In genomic region chr16:18625791-18626311, GRCm38 (mm10) we compare ENCODE assay signal across 8 mouse cellular contexts. TPM values are rescaled to one million over a fixed set of nuclear protein-coding genes. Genes with fewer than 3 reads are reported as not detected.
DNase-seq lines count a peak whose midpoint lies in the region; ATAC-seq and TF ChIP-seq lines count a peak whose summit lies in the region.

No protein-coding gene starts in this region.

- peak overlapping the region; percentile 65 for H3K9ac ChIP-seq in neural tube, embryonic 15.5 days (replicated peaks)

- peak overlapping the region; percentile 92 for H3K4me2 ChIP-seq in neural tube, embryonic 15.5 days

- H3K4me3 ChIP-seq in left cerebral cortex, adult 2 months, result peak overlapping the region; percentile 84
- H3K4me3 ChIP-seq in neural tube, embryonic 15.5 days (replicated peaks), result peak overlapping the region; percentile 85

- peak overlapping the region; percentile 99 for H3K27ac ChIP-seq in left cerebral cortex, adult 2 months
- H3K27ac ChIP-seq in neural tube, embryonic 15.5 days (replicated peaks), result no peak overlapping the region

- DNase-seq in left cerebral cortex, adult 2 months (ENCODE audit: extremely low spot score in 1 of 2, low spot score in 2 of 2), result peak; percentile 74 to 83
- no peak for DNase-seq in left cerebral cortex, postnatal 4 days
- peak; percentile 59 for DNase-seq in cerebellum, adult 8-10 months
- DNase-seq in frontal cortex, postnatal 10 days (ENCODE audit: low spot score in 2 of 2), result peak; percentile 59 to 71
- DNase-seq in left cerebral cortex, postnatal 36 days (ENCODE audit: low spot score in 2 of 2), result peak; percentile 81
- no peak for DNase-seq in ovary, postnatal 14 days (ENCODE audit: low spot score)
- DNase-seq in natural killer cell, adult 2 months (ENCODE audit: low spot score in 2 of 2), result no peak

- intact Hi-C loops in left cerebral cortex, adult 2 months (cut with DNase I), result loop anchor here (1.0 kb wide), 1 partner anchor 52 kb away; no protein-coding TSS in a partner anchor
- intact Hi-C loops in left cerebral cortex, postnatal 4 days (cut with DNase I), result loop anchor here (5.0 kb wide), 1 partner anchor 171 kb away; no protein-coding TSS in a partner anchor
- intact Hi-C loops in left cerebral cortex, postnatal 36 days (cut with DNase I), result loop anchor here (2.0 to 5.0 kb wide), 2 partner anchors 53 to 171 kb away; no protein-coding TSS in a partner anchor

- WGBS in neural tube, embryonic 15.5 days, result 13% methylated on average over 26 of the region's 26 CpGs

- peaks cover 57% of the 10 kb centered on the region for H3K4me1 ChIP-seq in neural tube, embryonic 15.5 days

- H3K27me3 ChIP-seq in neural tube, embryonic 15.5 days (replicated peaks), result peaks cover 54% of the 10 kb centered on the region

- peak; percentile 0; the same call in 1 of the 2 replicates for ATAC-seq in neural tube, embryonic 15.5 days (ENCODE audit: low FRiP score)

- H3K36me3 ChIP-seq in neural tube, embryonic 15.5 days, result peaks cover 35% of the 10 kb centered on the region

- no peak for TF ChIP-seq CTCF in left cerebral cortex, adult 2 months (IDR thresholded peaks at IDR 0.05)

- no peaks in the 10 kb centered on the region for H3K9me3 ChIP-seq in neural tube, embryonic 15.5 days (replicated peaks)

RNA-seq across cellular contexts. Expression of gene Gm49601, which starts 0.4 kb away (rescaled TPM):
- 100 to 1,000 TPM; 260 to 297 TPM for total RNA-seq in left cerebral cortex, adult 2 months (2021)
- 100 to 1,000 TPM; 107 to 111 TPM for total RNA-seq in left cerebral cortex, postnatal 4 days (2021)
- total RNA-seq in left cerebral cortex, postnatal 36 days (2021), result 100 to 1,000 TPM; 255 to 281 TPM
- 14.0 and 21.3 TPM in 2 replicates for polyA plus RNA-seq in neural tube, embryonic 15.5 days (2015; fragmentation: Nextera tagmentation; extraction: Ambion mirVana)

RNA-seq across cellular contexts. Expression of gene Gp1bb, which starts 3.6 kb away (rescaled TPM):
- total RNA-seq in left cerebral cortex, adult 2 months (2021), result 1 to 10 TPM; 1.1 to 1.8 TPM
- total RNA-seq in left cerebral cortex, postnatal 4 days (2021), result 10 to 100 TPM; 10.1 to 11.9 TPM
- total RNA-seq in left cerebral cortex, postnatal 36 days (2021), result 1 to 10 TPM; 1.1 to 1.6 TPM
- 10.1 and 11.5 TPM in 2 replicates for polyA plus RNA-seq in neural tube, embryonic 15.5 days (2015; fragmentation: Nextera tagmentation; extraction: Ambion mirVana)

RNA-seq across cellular contexts. Expression of gene Sept5, which starts 3.9 kb away (rescaled TPM):
- 100 to 1,000 TPM; 801 to 836 TPM for total RNA-seq in left cerebral cortex, adult 2 months (2021)
- total RNA-seq in left cerebral cortex, postnatal 4 days (2021), result 100 to 1,000 TPM; 555 to 571 TPM
- 100 to 1,000 TPM; 834 to 992 TPM for total RNA-seq in left cerebral cortex, postnatal 36 days (2021)
- 185 and 216 TPM in 2 replicates for polyA plus RNA-seq in neural tube, embryonic 15.5 days (2015; fragmentation: Nextera tagmentation; extraction: Ambion mirVana)

RNA-seq across cellular contexts. Expression of gene Tbx1, which starts 35.4 kb away (rescaled TPM):
- total RNA-seq in left cerebral cortex, adult 2 months (2021), result 1 to 10 TPM; 1.1 to 2.0 TPM
- 1 to 10 TPM; 1.2 TPM for total RNA-seq in left cerebral cortex, postnatal 4 days (2021)
- 1 to 10 TPM in 1 of 2 experiments, under 1 TPM in 1; 0.94 to 1.4 TPM for total RNA-seq in left cerebral cortex, postnatal 36 days (2021)
- polyA plus RNA-seq in neural tube, embryonic 15.5 days (2015; fragmentation: Nextera tagmentation; extraction: Ambion mirVana), result 1.2 and 1.9 TPM in 2 replicates

Comparison
In these comparisons a context has a peak if more than half of its experiments do, and no peak if none do; other contexts are left out.
1. DNase-seq: peak in left cerebral cortex, adult 2 months (2 of 2), cerebellum, adult 8-10 months (single experiment), frontal cortex, postnatal 10 days (2 of 2) and left cerebral cortex, postnatal 36 days (2 of 2); none in left cerebral cortex, postnatal 4 days (single experiment), ovary, postnatal 14 days (single experiment) and natural killer cell, adult 2 months (0 of 2).
2. RNA of gene Gp1bb, which starts 3.6 kb away (total RNA-seq): 10.1 to 11.9 TPM in left cerebral cortex, postnatal 4 days; 1.1 to 1.8 TPM in left cerebral cortex, adult 2 months and 1.1 to 1.6 TPM in left cerebral cortex, postnatal 36 days; every median in the first group is over 4 times any median in the second.